Mouse (Mus musculus) megakaryocyte, adult 5-6 weeks (primary cell): Measurements from ENCODE around the gene Gpr37l1. TPM values are rescaled to one million over a fixed set of nuclear protein-coding genes. Genes with fewer than 3 reads are reported as not detected.

Experiments
- ATAC-seq: 2 replicates; pipeline ENCODE4 v1.8.0; 2016; ENCODE audit warnings: mild to moderate bottlenecking, inconsistent platforms; ENCODE audit not compliant: poor library complexity, severe bottlenecking
- total RNA-seq, 2 experiments: library from RNA; stranded (forward) in 1 of 2; stranded (reverse) in 1 of 2; fragments of 153-499, 151-499 nt in 1 of 2; fragments of 221-1000, 200-1000 nt in 1 of 2; gene quantifications; 2 replicates each; pipeline versions ENCODE4 v1.2.3 to v1.2.4; 2015 to 2017

Gpr37l1 gene
- total RNA-seq, 2 experiments from 2014 or later, result not detected

DNA sequence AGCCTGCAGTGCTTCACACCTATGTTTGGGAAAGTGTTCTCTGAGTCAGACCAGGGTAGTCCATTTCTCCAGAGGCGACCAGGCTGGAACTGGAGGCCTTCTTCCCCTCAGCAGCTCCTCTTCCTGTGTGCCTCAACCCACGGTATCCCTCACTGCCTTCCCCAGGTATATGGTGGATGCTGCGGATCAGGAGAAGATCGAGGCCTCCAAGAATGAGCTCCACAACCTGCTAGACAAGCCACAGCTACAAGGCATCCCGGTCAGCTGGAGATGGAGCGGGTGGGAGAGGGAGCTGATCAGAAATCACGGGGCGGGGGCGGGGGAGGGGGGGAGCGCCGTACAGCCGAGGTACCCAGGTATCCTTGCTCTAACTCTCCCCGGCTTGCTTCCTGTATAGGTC is 13.5 kb downstream of the Gpr37l1 start:
- ATAC-seq, result no peak

DNA sequence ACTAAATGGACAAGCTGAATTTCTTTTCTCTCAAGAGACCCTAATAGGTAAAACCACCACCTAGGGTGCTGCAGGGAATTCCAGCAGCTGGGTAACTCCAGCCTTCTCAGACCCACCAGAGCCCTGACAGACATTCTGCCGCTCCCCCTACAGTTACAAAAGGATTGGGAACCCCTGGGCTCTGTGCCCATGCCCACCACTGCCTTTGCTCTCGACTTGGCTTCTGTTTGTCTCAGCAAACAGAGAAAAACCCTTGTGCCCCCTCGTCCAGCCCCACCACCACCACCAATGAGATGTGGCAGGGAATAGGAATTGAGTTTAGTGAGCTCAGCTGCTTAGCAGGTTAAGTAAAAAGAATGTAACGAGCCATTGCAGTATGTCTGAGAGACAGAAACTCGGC is 18.5 kb downstream of the Gpr37l1 start:
- ATAC-seq, result no peak

DNA sequence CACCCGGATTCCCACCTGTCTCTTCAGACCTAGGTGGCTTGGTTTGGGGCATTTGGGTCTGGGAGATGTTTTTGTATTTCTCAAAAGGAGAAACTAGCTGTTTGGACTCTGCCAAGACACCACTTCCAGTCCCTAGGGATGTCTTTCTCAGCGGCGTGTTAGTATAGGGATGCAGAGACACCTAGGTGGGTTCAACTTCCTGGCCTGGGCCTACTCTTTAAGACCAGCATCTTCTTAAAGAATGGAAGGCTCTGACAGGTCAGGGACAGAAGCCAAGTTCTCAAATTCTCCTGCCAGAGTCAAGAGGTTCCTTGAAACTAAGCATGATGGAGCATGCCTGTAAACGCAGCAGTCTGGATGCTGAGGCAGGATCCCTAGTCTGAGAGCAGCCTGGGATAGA is 19.0 kb downstream of the Gpr37l1 start:
- no peak for ATAC-seq

DNA sequence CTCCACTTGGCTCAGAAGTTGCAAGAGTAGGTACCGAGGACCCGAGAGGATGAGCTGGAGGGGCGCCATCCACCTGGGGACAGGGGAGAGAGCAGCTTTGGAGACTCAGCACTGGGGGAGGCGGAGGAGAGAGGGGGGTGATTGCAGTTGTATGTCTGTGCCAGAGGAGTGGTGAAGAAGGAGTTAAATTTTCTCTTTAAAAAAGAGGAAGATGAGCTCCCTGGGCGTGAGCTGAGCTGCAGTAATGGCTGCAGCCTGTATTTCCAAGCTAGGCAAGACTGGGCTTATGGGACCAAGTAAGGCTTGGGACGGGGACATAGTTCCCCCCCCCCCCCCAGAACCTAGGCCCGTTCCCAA is 19.8 kb downstream of the Gpr37l1 start:
- peak; percentile 71 for ATAC-seq

DNA sequence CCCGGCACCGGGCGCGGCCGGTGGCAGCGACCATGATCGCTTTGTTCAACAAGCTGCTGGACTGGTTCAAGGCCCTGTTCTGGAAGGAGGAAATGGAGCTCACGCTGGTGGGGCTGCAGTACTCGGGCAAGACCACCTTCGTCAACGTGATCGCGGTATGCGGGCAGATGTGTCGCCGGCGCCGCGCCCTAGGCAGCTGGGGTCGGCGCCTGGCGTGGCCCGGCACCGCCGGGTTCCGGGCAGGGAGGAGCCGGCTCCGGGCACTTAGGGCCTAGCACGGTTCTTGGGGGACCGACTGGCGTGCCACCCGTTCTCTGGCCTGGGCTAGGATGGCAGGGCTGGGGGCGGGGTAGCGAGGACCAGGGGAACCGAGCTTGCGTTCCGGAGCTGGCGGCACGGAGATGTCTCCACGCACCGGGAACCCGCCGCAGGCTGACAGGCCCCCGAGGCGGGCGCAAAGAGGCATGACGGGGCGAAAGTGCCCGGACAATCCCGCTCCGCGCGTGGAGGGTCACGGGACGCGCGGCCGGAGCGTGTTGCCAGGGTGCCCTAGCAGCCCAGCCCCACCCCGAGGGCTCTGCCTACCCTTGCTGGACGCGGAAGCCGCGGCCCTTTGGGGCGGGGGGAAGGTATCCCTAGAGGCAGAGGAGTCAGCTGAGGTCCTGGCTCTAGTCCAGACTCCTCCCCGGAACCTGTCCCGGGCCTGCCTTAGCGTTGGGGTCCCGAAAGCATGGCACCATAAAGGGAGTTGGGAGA is 20.4 kb downstream of the Gpr37l1 start:
- peak; percentile 86 for ATAC-seq

DNA sequence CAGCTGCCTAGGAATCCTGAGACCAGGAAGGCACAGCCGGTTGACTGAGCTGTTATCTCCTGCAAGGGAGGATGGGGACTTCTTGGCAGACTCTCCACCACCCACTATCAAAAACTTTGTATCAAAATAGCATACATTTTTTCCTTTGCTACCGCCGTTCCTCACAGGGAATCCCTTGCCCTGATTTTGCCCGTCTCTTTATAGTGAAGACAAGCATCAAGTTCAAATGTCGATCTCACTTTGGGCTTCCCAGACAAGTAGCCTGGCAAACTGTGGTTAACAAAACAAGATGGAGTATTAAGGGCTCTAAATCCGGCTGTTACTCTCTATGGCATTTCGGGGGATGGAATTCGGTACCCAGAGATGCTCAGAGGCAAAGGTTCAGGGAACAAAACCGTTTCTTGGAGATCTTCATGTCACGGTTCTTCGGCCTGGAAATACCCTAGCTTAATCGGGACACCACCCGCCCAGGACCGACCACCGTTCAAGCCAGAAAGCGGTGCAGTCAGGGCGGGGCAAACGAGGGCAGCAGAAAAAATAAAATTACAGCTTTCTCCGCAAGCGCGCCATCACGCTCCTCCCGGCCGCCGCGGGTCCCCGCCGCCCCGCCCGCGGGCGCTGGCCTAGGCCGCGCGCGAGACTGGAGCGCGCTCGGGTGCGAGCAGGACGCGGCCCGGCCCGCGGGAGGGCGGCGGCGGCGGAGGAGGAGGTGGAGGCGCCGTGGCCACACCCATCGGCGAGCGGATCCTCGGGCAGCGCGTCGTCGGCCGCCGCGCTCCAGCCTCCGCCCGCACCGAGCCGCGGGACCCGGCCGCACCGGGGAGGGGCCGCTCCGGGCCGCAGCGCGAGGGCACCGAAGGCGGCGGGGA is 21.2 kb downstream of the Gpr37l1 start, which contains the start of gene Arl8a:
Arl8a (plus strand) TSS at position 748 of the 869 bp plus-strand sequence.
- peak; percentile 67 for ATAC-seq

DNA sequence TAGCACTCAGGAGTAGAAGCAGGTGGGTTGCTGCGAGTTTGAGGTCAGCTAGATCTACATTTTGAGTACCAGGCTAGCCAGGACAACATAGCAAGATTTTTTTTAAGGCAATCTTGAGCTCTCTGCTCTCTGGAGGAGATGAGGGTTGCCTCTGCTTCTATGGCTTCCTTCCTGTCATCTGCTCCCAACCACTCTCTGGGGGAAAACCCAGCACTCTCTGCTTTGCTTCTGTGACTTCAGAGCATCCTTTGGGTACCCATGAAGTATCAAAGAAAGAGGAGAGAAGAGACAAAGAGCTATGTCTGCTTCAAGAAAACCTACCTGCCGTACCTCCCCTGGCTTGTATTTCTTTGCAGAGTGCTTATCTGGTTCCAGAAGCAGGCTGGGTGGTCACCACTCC is 23.5 kb downstream of the Gpr37l1 start:
- no peak for ATAC-seq

DNA sequence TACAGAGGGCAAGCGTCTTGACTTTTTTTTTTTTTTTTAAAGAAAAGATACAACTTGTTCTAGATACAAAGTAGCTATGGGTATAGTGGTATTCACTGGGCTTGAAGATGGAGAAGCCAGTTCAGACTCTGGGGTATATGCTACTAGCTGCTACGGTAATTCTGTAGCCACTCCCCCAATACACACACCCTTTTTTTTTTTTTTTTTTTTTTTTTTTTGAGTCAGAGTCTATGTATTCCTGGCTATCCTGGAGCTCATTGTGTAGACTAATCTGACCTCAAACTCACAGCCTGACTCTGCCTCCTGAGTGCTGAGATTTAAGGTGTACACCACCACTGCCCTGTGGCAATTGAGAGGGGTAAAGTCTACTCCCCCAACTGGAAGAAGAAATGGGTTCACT is 25.0 kb downstream of the Gpr37l1 start:
- ATAC-seq, result no peak

DNA sequence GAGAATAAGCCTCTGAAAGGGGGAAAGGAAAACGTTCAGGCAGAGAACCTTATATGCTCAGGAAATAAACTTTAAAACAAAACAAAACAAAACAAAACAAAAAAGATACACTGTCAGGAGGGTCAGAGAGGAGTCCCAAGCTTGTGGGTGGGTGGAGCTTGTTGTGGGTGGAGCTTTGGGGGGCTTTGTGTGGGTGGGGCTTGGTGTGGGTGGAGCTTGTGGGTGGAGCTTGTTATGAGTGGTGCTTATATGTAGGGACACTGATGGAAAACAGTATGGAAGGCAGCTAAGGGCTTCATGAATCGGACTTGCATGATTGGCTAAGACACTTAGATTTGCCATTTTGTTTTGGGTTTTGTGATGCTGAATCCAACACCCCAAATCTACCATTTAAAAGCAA is 27.6 kb downstream of the Gpr37l1 start:
- no peak for ATAC-seq

DNA sequence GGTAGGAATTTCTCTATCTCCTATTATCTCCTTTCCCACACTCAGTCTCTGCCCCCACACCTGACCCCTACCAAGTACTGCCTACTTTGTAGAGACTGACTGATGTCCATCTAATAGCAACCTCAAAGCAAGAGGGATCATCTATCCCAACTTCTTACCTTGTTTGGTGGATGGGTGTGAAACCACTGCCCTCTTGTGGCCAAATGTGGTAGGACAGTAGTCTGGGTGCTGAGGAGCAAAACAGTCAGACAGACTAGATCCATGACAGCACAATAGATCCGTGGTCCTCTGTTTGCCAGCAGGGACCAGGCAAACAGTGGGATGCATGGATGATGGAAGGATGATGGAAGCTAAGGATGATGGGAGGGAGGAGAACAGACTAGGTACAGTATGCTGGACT is 31.0 kb downstream of the Gpr37l1 start:
- peak; percentile 37 for ATAC-seq

DNA sequence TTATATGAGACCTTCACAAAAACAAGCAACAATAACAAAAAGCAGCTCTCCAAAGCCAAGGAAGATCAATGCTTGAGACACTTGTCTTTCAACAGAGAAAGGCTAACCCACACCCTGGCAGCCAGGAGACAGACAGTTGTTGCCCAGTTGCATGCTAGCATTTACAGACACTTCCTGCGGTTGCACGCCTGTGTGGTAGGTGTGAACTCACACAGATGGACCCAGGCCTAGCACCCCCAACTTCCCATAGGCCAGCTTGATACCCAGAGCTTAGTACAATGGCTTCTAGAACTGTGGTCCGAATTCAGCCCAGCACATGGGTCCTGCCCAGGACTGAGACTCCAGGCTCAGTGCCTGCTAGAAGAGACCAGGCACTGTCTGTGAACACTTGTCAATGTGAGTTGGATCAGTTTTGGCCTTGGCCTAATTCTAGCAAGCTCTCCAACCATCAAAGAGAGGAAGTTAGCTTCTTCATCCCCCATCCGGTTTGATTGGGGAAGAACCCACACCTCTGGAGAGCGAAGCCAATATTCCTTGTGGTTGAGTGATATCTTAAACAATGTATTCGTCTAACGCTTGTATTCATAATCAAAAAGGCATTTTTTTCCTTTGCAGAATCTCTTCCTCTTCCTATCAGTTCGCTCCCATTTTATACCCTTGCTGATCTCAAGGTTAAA is 32.2 kb downstream of the Gpr37l1 start:
- ATAC-seq, result no peak

DNA sequence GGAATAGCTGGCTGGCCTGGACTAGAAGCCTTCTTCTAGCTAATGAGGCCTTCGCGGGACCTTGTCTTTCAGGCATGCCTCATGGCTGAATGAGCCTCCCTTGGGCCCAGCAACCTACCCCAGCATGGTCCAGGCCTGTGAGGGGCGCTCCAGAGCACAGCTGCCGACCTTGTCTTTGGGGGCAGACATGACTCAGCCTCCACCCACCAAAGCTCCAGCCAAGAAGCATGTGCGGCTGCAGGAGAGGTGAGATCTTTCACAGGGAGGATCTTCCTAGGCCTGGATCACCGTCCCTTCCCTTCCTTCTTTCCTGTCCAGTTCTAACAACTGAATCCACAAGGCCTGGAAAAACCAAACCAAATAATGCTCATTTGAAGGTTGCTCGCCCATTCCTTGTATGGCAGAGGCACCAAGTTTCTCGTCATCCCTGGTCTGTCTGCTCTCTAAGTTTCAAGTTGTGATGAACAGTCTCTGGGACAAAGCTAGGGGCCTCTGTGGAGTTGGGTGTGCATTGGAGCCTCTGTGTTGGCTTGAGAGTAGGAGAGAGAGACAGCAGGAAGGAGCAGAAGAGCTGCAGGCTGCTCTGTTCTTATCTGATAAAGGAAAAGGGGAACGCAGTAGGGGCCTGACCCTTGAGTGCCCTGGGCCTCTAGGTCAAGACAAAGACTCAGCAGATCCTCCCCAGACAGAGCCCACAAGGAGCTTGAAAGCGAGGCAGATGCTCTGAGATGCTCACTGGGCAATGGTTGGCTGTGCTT is 33.6 kb downstream of the Gpr37l1 start:
- 0 out of 2 replicates have a peak, but pooled peaks have one; percentile 7 for ATAC-seq

DNA sequence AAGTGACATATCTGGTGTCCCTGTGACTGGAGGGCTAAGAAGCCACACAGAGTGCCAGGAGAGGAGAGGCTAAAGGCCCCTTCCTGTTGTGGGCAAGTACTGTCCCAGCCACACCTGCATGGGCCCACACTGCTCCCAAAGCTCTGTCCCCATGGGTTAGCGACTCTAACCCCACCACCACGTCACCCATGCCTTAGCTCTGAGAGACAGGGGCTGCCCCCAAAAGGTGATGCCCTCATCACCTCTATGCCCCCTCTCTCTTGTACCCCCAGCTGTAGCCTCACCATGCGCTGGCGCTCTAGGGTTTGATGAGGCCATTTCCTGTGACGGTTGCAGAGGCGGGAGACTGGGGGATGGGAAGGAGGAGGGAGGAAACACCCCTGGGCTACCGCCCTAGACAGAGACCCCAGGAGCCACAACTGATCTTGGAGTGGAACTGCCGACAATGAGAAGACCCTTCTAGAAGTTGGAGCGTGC is 34.5 kb downstream of the Gpr37l1 start:
- peak; percentile 31 for ATAC-seq

DNA sequence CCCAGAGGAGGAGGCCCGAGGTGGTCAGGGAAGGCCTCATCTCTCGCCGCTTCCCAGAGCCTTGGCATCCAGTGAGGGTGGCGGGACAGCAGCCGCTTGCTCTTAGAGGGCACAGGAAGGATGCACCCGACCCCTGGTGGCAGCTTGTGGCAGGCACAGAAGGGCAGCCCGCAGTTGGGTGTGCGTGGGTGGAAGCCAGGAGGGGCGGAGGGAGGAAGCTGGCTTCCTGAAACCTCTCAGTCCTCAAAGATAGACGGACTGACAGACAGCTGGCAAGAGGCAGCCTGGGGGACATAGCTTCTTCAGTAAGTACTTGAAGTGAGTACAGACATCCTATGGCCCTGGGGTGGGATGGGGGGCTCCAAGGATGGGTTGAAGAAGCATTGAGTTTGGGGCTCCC is 35.0 kb downstream of the Gpr37l1 start, which contains the start of gene Ptpn7:
Ptpn7 (plus strand) TSS at position 228 of the 400 bp plus-strand sequence.
- ATAC-seq, result peak; percentile 73

DNA sequence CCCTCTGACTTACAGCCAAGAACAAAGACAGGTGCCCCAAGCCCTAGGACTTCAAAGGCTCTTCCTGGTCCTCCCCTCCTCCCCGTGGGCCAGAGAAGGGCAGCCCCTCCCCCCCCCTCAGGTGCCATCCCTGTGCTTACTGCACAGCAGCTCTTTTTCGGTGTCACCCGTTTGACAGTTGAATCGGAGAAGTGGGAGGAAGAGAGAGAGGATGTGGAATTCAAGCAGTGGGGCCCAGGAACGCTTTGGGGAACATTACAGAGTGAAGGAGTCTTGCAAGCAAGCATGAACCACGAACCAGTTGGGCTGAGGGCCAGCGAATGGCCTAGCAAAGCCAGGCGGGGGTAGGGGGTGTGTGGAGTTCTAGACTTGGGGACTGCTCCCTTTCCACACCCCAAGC is 35.9 kb downstream of the Gpr37l1 start:
- no peak for ATAC-seq

DNA sequence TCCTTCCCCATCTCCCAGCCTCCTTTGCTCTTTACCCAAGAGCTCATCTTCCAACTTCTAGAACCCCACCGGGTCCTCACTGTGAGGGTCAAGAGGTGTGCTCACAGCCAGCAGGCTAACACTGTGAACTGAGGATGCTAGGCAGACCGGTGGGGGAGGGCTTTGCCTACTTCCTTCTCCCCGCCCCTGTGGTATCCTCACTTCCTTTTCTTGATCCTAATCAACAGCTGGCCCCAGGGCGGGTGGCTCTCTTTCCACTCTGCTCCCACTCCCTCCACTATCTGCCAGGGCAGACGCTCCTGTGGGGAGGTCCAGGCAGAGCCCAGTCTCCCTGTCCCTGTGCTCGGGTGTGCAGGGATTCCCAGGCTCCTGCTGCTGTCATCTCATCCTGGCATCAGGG is 36.4 kb downstream of the Gpr37l1 start:
- ATAC-seq, result peak; percentile 62

DNA sequence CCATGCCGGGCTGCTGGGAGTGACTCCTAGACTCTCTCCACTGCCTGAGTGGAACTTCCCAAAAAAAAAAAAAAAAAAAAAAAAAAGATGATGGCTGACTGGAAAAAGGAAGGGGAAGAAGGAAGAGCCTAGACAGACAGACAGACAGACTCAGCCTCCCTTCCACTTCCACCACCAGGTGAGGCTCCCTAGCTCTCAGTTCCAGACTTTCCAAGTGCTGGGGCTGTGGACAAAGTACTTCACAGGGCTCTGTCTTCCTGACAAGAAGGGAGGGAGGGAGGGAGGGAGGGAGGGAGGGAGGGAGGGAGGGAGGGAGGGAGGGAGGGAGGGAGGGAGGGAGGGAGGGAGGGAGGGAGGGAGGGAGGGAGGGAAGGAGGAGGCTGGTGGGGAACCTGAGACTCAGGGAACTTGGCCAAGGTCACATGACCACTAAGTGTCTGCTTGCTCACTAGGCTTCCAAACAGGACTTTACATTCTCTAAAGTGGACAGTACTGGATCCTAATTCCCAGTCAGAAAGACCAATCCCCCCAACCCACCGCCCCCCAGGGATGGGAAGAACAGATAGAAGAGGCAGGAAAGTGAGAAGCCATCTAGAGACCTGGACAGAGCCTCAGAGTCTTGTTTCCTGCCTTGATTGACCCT is 37.0 kb downstream of the Gpr37l1 start:
- ATAC-seq, result no peak

DNA sequence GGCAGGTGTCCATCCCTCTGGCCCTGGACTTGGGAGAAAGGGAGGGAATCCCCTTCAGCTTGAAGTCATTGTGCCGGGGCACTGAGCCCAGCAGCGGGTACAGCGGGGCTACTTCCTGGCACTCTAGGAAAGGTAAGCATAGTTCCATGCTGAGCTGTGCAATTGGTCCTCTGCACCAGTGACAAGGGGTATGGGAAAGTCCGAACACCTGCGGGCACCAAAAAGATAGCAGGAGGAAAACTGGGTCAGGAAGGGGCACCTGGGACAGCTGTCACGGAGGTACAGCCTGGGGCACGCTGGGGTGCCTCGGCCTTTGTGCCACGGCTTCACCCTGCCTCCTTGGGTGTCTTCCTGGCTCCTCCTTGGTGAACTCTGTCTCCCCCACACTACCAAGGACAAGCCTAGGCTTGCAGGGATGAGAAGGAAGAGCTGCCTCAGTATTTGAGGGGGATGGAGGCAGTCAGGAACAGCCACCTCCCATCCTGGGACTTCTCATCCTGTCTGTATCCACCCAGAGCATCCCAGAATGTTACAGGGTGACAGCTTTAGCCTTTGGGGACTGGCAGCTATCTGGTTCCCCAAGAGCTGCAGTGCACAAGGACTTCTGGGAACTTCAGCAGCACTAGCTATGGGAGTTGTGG is 37.8 kb downstream of the Gpr37l1 start:
- no peak for ATAC-seq

DNA sequence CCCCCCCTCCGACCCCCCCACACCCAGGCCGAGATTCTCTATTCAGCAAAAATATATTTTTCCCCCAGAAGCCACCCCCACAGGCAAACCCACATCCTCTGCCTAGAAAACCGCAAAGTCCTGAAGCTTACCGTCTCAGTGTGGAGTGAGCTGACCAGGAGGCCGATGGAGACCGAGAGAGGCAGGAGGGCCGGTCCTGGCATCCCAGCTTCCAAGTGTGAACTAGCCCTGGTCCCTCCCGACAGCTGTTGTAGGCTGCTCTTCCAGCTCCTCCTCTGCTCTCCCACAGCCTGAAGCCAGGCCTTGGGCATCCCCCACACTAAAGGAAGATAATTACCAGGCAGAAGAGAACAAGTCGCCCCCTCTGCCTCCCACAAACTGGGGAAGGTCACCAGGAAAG is 38.5 kb downstream of the Gpr37l1 start:
- no peak for ATAC-seq
